Mouse (Mus musculus) myocyte (in vitro differentiated cells): ENCODE measurements at regions not wholly inside any gene's neighbourhood (a gene's known extent, or its start where the extent isn't known, plus 50 kb on each side); places are given as distances from the start of the nearest gene placed in this dataset.

Experiments
- H3K27me3 ChIP-seq: one replicate; pipeline ENCODE4 v1.6.1; 2011; ENCODE audit not compliant: control insufficient read depth, insufficient read depth, insufficient read length
- H3K36me3 ChIP-seq: one replicate; pipeline ENCODE4 v1.6.1; 2011; ENCODE audit not compliant: control insufficient read depth, insufficient read depth
- H3K4me2 ChIP-seq: one replicate; pipeline ENCODE4 v1.6.1; 2011; ENCODE audit warnings: low read depth, control low read depth
- H3K4me3 ChIP-seq: one replicate; pipeline ENCODE4 v1.5.1; 2011; ENCODE audit warnings: mild to moderate bottlenecking, control low read depth, moderate library complexity
- H3K79me2 ChIP-seq: one replicate; pipeline ENCODE4 v1.6.1; 2011; ENCODE audit not compliant: control insufficient read depth, insufficient read depth
- H3ac ChIP-seq: one replicate; pipeline ENCODE4 v1.6.1; 2011; ENCODE audit not compliant: control insufficient read depth, insufficient read length
- CEBPB ChIP-seq: IDR thresholded peaks from 2 replicates; pipeline ENCODE4 v1.6.1; 2011; ENCODE audit warnings: mild to moderate bottlenecking, moderate library complexity; ENCODE audit not compliant: poor library complexity, insufficient read depth, severe bottlenecking
- E2F4 ChIP-seq: IDR thresholded peaks from one replicate; pipeline ENCODE4 v1.6.1; 2011; ENCODE audit warnings: mild to moderate bottlenecking, control low read depth, moderate library complexity; ENCODE audit not compliant: insufficient read depth
- MAX ChIP-seq: IDR thresholded peaks from one replicate; pipeline ENCODE4 v1.6.1; 2011; ENCODE audit warnings: low read depth, mild to moderate bottlenecking, control low read depth
- MYOD1 ChIP-seq, 3 experiments: IDR thresholded peaks; one replicate each; pipeline ENCODE4 v1.6.1; 2011; ENCODE audit warnings: control low read depth in 2 of 3, low read depth in 2 of 3, mild to moderate bottlenecking in 2 of 3, moderate library complexity in 1 of 3; ENCODE audit not compliant: insufficient read length in 2 of 3, control insufficient read depth in 1 of 3
- MYOG ChIP-seq, 3 experiments: IDR thresholded peaks; one replicate each; pipeline ENCODE4 v1.6.1; 2011; ENCODE audit warnings: control low read depth in 2 of 3, low read depth in 2 of 3, mild to moderate bottlenecking in 2 of 3; ENCODE audit not compliant: insufficient read length in 2 of 3, control insufficient read depth in 1 of 3, insufficient read depth in 1 of 3
- POLR2A ChIP-seq: IDR thresholded peaks from one replicate; pipeline ENCODE4 v1.6.1; 2011; ENCODE audit warnings: low read depth, mild to moderate bottlenecking, control low read depth, moderate library complexity; ENCODE audit not compliant: insufficient read length
- POLR2AphosphoS2 ChIP-seq: IDR thresholded peaks from one replicate; pipeline ENCODE4 v1.6.1; 2011; ENCODE audit warnings: low read depth, control low read depth; ENCODE audit not compliant: insufficient read length
- REST ChIP-seq: IDR thresholded peaks from one replicate; pipeline ENCODE4 v1.6.1; 2011; ENCODE audit warnings: mild to moderate bottlenecking, control low read depth, moderate library complexity; ENCODE audit not compliant: insufficient read depth, insufficient read length
- SRF ChIP-seq: IDR thresholded peaks from one replicate; pipeline ENCODE4 v1.6.1; 2011; ENCODE audit warnings: low read depth; ENCODE audit not compliant: control insufficient read depth, insufficient read length
- TCF12 ChIP-seq: IDR thresholded peaks from one replicate; pipeline ENCODE4 v1.6.1; 2011; ENCODE audit warnings: mild to moderate bottlenecking, control low read depth; ENCODE audit not compliant: poor library complexity, insufficient read depth, severe bottlenecking
- TCF3 ChIP-seq: IDR thresholded peaks from one replicate; pipeline ENCODE4 v1.6.1; 2011; ENCODE audit warnings: low read depth, control low read depth; ENCODE audit not compliant: insufficient read length
- USF1 ChIP-seq: IDR thresholded peaks from one replicate; pipeline ENCODE4 v1.6.1; 2011; ENCODE audit warnings: low read depth, mild to moderate bottlenecking, control low read depth, moderate library complexity

DNA sequence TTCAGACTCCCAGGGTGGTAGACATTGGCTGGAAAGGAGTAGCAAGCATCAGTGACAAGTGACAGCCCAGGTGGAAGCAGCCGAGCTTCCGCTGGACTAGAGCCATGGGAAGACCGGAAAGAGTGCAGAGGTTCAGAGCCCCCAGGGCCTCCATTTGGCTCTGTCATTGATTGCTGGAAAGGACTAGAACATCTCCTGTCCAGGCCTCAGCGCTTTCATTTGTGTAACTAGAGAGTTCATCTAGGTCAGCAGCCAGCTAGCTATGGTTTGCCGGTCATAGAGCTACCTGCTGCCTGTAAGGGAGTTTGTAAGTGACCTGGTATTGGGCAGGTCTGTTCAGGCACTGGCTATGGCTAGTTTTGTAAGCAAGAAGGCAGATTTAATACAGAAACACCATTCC is 134.3 kb downstream of the Gm10260 start:
- H3K27me3 ChIP-seq: no peaks in the 10 kb centered on the region
- H3ac ChIP-seq: no peak overlapping the region
- TF ChIP-seq POLR2AphosphoS2: no peak
- no peak for TF ChIP-seq REST
- TF ChIP-seq TCF3: no peak
- no peak for TF ChIP-seq POLR2A
- TF ChIP-seq CEBPB: no peak
- TF ChIP-seq TCF12: no peak
- TF ChIP-seq E2F4: no peak
- no peak for TF ChIP-seq MAX
- TF ChIP-seq MYOD1 (IDR thresholded peaks at IDR 0.05; ENCODE audit: control insufficient read depth in 1 of 3, insufficient read length in 2 of 3, low read depth in 2 of 3): no peak
- no peak for TF ChIP-seq USF1
- no peak for TF ChIP-seq SRF
- TF ChIP-seq MYOG (IDR thresholded peaks at IDR 0.05; ENCODE audit: control insufficient read depth in 1 of 3, insufficient read depth in 1 of 3, insufficient read length in 2 of 3, low read depth in 2 of 3): no peak
- H3K4me3 ChIP-seq: no peak overlapping the region
- H3K4me2 ChIP-seq: no peak overlapping the region
- H3K79me2 ChIP-seq: no peaks in the 10 kb centered on the region
- H3K36me3 ChIP-seq: no peaks in the 10 kb centered on the region

DNA sequence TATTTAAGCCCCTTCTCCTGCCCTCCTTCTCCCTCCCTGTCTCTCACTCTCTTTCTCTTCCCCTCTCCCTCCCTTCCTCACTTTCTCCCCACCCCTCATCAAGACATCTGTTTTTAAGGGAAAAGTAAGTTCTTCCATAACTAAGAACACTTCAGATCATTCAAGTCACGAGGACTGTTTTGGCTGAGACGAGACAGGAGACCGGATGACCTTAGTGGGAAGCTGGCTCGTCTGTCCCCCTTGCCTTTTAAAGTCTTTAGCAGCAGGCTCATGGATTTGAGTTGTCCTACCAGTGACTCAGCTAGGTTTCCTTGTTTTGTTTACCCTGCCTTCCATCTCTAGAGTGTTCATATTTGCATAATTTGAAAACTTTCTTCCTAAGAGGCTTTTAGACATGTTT is 135.0 kb downstream of the Gm10260 start:
- H3K4me2 ChIP-seq: no peak overlapping the region
- no peaks in the 10 kb centered on the region for H3K79me2 ChIP-seq
- H3K4me3 ChIP-seq: no peak overlapping the region
- TF ChIP-seq TCF12 (no peak), SRF (no peak), MYOD1 (IDR thresholded peaks at IDR 0.05; ENCODE audit: control insufficient read depth in 1 of 3, insufficient read length in 2 of 3, low read depth in 2 of 3) (no peak), USF1 (no peak), CEBPB (no peak), POLR2AphosphoS2 (no peak), MAX (no peak), REST (no peak), TCF3 (no peak), E2F4 (no peak), POLR2A (no peak), MYOG (IDR thresholded peaks at IDR 0.05; ENCODE audit: control insufficient read depth in 1 of 3, insufficient read depth in 1 of 3, insufficient read length in 2 of 3, low read depth in 2 of 3) (no peak)
- no peak overlapping the region for H3ac ChIP-seq
- no peaks in the 10 kb centered on the region for H3K36me3 ChIP-seq
- H3K27me3 ChIP-seq: no peaks in the 10 kb centered on the region

DNA sequence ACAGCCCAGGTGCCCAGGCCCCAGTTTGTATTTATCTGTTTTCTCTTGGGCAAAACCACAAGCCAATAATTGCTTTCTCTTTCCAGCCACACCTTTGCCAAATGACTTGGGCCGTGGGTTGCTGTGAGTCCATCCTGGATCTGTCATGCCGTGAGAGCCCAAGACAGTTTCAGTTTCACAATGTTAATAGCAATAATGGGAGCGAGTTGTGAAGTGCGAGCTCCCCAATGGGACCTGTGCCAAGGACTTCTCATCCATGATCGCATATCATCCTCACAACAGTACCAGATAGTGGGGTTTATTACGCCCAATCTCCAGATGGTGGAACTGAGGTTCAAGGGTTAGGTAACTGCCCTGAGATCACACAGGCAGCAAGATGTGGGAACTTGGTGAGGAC is 142.2 kb downstream of the Gm10260 start:
- Histone ChIP-seq H3K79me2 (no peaks in the 10 kb centered on the region), H3K4me3 (no peak overlapping the region), H3ac (no peak overlapping the region), H3K27me3 (no peaks in the 10 kb centered on the region), H3K36me3 (no peaks in the 10 kb centered on the region), H3K4me2 (peak overlapping the region; percentile 75)
- no peak for TF ChIP-seq CEBPB
- TF ChIP-seq MAX: no peak
- no peak for TF ChIP-seq TCF3
- no peak for TF ChIP-seq MYOG (IDR thresholded peaks at IDR 0.05; ENCODE audit: control insufficient read depth in 1 of 3, insufficient read depth in 1 of 3, insufficient read length in 2 of 3, low read depth in 2 of 3)
- TF ChIP-seq TCF12: no peak
- no peak for TF ChIP-seq REST
- no peak for TF ChIP-seq POLR2AphosphoS2
- no peak for TF ChIP-seq E2F4
- no peak for TF ChIP-seq POLR2A
- no peak for TF ChIP-seq SRF
- TF ChIP-seq USF1: no peak
- no peak for TF ChIP-seq MYOD1 (IDR thresholded peaks at IDR 0.05; ENCODE audit: control insufficient read depth in 1 of 3, insufficient read length in 2 of 3, low read depth in 2 of 3)

DNA sequence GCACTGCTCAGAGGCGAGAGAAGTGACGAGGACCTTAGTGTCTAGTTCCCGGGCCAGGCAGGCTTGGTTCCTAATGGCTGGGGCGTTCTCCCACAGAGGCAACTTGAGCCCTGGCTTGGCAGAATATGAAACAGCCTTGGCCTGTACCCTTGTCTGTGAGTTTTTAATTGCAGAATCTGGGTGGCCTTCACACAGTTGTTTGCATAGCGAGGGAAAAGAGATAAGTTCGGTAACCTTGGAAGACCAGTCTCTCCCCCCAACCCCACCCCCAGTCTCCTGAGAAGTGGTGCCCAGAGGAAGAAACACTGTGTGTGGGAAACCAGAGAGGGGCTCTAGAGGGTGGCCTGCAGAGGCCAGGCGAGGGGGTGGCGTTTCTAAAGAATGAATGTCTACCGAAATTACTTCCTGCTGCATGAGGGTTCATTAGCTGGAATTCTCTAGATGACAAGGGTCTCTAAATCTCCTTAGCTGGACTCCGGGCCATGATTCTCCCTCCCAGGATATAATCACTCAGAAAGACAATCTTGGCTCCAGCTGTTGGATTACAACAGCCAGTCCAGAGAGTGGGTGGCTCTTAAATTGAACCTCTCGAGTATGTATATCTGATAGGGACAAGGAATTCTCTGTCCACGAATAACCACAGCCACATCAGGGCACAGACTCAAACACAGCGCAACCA is 142.8 kb downstream of the Gm10260 start:
- Histone ChIP-seq H3K4me3 (no peak overlapping the region), H3K4me2 (peak overlapping the region; percentile 75), H3K79me2 (no peaks in the 10 kb centered on the region), H3ac (no peak overlapping the region), H3K27me3 (no peaks in the 10 kb centered on the region), H3K36me3 (no peaks in the 10 kb centered on the region)
- no peak for TF ChIP-seq SRF
- TF ChIP-seq CEBPB: peak; percentile 21; the same call in 1 of the 2 replicates

DNA sequence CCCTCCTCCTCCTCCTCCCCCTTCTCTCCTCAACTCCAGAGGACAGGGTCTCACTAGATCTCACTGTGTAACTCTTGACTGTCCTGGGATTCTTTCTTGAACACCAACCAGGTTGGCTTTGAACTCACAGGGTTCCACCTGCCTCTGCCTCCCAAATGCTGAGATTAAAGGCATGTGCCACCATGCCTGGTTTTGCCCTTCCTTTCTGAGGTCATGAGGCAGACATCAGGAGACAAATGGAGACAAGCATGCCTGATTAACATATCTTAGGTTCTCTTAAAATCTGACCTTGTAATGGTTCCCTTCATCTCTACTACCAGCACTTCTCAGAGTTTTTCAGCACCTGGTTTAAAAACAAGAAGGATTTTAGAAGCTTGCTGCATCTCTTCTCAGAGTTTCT is 143.5 kb downstream of the Gm10260 start:
- Histone ChIP-seq H3K79me2 (no peaks in the 10 kb centered on the region), H3K36me3 (no peaks in the 10 kb centered on the region), H3K4me2 (no peak overlapping the region), H3ac (no peak overlapping the region), H3K27me3 (no peaks in the 10 kb centered on the region), H3K4me3 (no peak overlapping the region)
- TF ChIP-seq MYOG (IDR thresholded peaks at IDR 0.05; ENCODE audit: control insufficient read depth in 1 of 3, insufficient read depth in 1 of 3, insufficient read length in 2 of 3, low read depth in 2 of 3) (no peak), USF1 (no peak), POLR2AphosphoS2 (no peak), CEBPB (no peak), TCF12 (no peak)
